Mouse (Mus musculus) right cerebral cortex, postnatal 10 days (tissue): ENCODE data around the gene Smarca2.
A peak's percentile ranks its signal among the peaks of the same experiment; 100 is the strongest.
"Not testable (repeated sequence)": the region's sequence is repeated elsewhere in the genome, so short reads cannot be mapped to it uniquely, and the experiment has no call there.

ENCODE experiments used
- DNase-seq, 2 experiments: peaks; one replicate each; pipeline ENCODE4 v3.0.0; 2021; ENCODE audit warnings: low spot score in 2 of 2

Smarca2 gene

DNA sequence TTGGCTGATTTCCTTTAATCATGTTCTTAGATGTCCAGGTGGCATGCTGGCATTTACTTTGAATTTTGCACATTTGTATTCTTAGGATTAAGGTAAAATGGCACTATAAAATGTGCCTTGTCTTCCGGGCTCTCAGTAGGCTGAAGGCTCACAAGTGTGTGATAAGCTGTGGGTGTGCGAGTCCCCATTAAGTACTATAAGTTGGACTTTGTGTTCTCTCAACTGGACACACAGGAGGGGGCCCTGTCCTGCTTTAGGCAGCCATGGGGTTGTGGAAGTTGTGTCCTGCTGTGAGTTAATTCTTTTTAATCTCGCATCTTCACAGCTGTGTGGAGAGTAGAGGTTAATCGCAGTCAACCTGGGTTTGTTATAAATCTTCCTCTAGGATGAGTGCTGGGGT, 85.7 kb downstream of the Smarca2 start:
- DNase-seq, result no peak

DNA sequence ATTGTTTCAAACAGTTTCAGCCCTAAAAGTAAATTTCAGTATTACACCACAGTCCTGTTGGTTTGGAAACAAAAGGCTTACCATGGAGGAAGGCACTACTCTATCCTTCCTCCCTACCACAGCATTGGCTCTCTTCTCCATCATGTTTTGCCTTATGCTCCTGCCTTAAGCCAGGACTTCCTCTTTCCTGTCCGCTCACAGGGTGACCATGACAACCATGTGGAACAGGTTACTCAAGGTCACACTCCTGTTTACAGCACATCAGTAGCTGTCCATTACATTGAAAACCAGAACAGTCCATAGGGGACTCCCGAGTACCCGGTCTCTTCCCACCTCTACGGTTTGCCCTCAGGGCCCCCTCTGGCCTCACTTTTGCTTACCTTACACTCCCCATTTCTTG, 92.3 kb downstream of the Smarca2 start:
- no peak for DNase-seq

DNA sequence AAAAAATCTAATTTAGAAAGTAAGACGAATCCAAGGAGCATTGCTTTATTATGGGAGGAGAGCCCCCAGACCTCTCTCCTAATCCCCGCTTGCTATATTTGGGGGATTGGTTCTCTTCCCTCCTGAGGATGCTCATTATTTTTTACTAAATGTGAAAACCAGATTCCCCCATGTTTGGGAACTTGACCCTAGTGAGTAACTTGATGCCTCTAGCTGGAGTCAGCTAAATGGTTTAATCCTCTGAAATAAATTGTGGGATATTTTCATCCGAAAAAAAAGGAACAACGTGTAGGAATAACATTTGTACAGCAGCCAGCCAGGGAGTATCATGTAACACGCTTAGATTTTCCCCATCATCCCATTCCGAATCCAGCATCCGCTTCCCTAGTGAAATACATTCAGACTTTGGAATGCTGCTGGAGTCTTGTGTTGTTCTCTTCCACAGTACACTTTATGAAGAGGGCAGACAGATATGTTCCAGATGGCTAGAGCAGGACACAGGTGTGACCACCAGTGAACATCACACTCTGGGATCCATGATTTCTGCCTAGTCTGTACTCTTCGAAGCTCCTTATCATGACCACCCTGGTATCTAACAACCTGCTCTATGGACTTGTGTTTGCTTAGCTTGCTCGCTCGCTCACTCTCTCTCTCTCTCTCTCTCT, 99.8 kb downstream of the Smarca2 start:
- no peak for DNase-seq

DNA sequence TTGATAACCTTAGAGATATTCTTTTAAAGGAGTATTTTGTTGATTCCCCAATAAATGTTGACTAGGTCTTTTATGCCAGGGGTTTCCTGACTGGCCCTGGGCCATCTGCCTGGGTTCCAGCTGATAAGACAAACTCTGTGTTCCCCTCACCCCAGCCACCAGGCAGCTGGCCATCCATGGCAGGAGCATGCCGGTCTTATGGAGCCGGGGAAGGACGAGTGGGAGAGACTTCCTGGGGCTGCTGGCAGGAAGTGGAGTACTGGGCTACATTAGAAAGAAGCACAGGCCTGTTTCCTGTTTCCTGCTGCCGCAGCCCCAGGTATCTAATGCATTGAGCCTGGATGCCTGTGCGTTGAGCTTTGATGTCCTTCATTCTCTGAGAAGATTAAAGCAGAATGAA, 102.1 kb downstream of the Smarca2 start:
- DNase-seq, result no peak

DNA sequence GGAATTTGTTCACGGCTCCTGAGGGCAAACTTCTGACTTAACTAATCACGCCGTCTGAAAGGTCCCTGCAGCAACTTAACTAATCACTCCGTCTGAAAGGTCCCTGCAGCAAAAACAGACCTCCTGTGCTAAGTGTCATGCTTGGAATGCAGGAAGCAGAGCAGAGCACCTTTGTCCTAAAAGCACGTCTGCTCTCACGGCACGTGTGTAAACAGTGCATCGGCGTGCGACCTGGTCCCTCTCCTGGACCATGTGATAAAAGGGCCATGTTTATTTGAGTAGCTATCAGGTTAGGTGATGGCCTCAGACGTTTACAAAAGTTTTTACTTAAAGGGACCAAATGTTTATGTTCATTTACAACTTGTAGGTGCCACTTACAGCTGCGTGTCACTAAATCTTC, 104.2 kb downstream of the Smarca2 start:
- no peak for DNase-seq

DNA sequence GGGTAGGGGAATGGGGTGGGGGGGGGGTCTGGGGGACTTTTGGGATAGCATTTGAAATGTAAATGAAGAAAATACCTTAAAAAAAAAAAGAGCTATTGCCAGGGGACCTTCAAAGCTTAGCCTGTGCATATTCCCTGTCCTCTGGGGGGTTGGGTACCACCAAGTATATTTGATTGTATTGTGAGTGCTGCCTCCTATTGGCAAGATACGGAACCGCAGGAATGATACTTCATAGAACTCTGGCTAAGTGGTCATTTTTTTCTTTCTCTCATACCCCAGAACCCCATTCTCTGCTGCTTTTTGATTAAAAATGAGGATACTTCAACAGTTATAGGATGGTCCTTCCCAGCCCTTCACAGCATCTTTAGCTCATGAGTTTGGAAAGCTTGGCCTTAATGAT, 106.4 kb downstream of the Smarca2 start:
- DNase-seq, result no peak

DNA sequence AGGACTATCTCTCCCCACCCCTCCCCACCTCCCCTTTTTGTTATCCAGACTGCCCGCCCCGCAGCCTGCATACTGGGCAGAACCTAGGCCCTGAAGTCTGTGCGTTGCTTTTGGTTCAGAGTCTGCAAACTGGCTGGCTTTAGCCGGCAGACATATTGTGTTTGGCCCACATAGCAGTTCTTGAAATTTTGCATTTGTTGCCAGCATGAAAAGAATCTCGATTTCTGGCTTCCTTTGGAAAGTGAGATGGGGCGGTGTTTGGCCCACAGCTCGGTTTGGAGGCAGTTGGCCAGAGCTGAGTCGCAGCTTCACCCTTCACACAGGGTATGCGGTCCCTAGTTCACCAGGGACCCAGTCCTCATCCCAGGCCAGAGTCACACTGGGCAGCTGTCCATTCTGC, 111.4 kb downstream of the Smarca2 start:
- DNase-seq, result peak in 1 of 2 experiments; percentile 48

DNA sequence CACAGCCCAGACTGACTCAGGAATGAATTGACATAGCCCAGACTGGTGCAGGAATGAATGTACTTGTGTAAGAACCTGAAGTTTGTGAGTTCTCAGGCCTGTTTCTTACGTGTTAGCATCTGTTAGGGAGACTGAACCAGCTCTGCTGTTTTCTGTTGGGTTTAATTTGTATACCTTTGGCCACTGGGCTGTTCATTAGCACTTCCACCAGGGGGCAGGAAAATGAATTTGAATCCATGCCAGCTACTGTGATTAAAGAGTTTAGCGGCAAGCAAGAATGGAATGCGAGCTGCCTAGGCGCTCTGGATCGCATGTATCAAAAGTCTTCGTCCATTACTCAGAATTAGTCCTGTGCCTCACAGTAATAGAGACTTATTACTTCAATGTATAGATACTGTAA, 113.4 kb downstream of the Smarca2 start:
- DNase-seq, result peak; percentile 60 to 63

DNA sequence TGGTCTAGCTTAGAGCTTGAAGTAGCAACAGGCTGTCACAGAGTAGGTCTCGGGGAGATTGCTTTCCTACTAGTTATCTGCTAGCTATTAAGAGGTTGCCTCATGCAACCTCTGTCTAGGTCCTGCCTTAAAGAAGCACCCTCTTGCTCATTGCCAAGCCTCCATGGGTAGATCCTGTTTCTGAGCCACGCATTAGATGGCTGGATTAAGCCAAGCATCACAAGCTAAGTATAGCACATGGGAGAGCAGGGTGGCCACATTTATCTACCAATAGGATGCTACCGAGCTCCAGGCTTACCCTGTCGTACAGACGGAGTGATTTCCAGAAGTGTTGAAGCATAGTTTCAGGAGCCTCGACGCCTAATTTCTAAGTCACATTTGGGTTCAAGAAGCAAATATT, 114.3 kb downstream of the Smarca2 start:
- no peak for DNase-seq

DNA sequence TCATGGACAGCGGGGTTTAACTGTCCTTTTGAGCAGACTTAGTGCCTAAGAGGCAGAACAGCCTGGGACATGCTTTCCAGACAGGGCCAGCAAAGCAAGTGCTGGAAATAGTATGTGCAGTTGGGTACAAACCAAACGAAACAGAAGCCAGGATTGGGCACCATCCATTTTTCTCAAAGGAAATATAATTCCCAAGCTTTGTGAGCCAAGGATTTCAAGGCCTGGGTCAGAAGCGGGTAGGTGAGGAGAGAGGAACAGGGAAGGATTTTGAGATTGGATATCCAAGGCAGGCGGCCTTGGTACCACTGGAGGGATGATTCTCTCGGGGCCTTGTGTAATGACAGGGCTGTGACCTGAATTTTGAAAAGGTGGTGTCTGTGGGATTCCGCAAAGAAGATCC, 116.9 kb downstream of the Smarca2 start:
- DNase-seq, result no peak

DNA sequence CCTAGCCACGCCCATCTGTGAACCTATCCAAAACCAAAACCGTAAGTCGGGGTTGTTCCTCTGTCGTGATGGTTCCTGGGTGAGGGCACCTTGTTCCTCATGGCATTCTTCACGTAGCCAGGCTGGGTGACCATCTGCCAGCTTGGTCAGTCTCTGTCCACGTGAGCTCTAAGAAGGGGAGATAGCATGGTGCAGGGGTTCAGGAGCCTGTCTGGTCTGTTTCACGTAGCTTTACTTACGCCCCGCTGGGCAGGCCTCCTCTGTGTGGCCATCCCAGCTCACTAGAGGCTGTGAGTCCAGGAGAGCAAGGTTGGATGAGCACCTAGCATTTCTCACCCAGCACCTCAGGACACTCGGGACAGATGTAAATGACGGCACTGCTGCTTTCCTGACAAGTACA, 119.0 kb downstream of the Smarca2 start:
- no peak for DNase-seq

DNA sequence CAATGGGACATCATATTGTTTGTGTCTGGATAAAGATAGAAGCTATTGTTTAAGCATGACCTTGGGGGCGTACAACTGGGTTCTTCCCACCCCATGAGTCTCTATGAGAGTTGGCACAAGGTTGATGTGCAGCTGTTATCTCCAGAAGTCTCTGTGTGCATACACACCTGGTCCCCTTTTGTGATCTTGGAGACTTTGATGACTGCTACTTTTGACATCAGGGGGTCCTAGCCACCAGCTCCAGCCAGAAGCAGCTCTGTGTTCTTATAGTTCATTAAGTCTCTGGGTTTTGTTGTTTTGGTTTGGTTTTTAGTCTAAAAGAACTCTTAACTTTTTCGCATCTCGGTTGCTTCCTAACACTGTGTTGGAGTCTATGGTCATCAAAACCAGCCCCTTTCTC, 119.8 kb downstream of the Smarca2 start:
- DNase-seq, result peak in 1 of 2 experiments; percentile 9

DNA sequence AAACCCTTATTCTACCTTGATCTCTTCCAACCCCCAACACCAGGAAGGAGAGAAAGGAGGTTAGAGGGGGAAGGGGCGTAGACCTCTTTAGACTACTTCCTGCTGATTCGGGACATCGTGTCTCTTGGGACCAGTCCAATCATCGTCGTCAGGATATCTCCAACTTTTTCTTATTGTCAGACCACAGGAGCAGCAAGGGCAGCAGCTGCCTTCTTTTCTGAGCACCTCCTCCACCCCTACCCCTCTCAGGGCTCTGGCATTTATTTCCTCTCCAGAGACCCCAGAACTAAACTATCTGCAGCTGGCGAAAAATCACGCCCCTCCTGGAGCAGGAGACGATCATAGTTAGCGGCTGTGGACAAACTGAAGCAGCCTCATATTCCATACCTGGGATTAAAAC, 122.9 kb downstream of the Smarca2 start:
- no peak for DNase-seq

DNA sequence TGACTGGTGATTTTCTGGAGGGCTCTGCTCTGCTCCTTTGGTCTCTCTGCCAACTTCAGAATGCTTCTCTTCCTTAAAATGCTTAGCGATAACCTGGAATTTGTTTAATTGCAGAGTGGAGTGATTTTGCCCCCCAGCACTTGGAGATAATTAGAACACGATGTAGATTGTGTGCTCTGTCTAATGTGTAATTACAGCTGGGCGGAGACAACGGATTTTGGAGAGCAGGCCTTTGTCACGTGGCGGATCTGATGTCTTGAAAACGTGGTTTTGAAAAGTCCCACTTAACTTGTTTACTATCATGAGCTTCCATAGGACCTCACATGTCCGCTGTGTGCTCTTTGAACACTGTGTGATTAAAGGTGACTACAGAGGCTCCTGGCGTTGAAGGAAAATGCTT, 125.6 kb downstream of the Smarca2 start:
- DNase-seq, result peak in 1 of 2 experiments; percentile 25

DNA sequence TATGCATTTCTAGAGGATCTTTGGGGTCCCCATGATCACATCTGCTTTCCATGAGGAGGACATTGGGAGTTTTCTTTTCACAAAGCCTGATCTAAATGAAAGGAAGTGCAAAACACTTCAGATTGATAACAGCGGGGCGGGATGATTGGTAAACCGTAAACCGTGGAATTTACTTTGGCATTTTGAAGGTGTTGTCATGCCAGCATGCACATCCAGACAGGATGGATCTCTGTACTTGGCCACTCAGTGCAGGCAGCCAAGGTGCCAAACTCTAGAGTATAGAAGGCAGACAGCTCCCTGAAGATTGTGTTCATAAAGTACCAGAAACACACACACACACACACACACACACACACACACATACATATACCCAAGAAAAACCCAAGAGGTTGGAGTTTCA, 126.3 kb downstream of the Smarca2 start:
- peak in 1 of 2 experiments; percentile 31 for DNase-seq

DNA sequence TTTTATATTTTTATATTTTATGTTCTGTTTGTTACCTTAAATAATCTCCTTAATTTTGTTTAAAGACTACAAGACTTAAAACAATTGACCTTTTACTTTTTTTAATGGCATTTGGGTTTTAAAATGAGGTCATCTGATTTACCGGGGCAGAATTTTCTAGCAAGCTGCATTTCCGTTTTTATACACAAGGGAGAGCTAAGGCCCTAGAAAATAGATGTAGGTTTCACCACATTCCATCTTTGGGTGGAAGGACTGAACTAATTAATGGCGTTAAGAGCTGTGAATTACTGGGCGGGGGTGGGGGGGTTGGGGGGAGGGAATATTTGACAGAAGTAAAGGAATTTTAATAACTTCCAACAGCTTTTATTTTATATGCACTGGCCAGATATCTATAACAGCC, 127.0 kb downstream of the Smarca2 start:
- DNase-seq, result peak in 1 of 2 experiments; percentile 30

DNA sequence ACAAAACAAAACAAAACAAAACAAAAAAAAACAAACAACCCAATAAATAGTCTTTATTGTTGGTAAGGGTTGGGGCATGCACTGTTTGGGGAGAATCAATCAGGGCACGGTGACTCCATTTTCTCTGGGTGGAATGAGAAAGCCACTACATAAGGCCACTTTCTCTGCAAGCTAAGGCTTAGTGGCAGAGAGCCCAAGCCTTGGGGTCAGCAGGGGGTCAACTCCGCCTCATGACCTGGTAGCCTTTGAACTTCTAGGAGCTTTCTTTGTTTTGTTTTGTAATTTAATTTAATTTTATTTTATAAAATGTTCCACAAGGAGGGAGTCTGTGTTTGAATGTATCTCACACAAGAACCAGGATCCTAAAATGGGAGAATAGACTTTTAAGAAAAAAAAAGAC, 128.2 kb downstream of the Smarca2 start:
- peak in 1 of 2 experiments; percentile 24 for DNase-seq

DNA sequence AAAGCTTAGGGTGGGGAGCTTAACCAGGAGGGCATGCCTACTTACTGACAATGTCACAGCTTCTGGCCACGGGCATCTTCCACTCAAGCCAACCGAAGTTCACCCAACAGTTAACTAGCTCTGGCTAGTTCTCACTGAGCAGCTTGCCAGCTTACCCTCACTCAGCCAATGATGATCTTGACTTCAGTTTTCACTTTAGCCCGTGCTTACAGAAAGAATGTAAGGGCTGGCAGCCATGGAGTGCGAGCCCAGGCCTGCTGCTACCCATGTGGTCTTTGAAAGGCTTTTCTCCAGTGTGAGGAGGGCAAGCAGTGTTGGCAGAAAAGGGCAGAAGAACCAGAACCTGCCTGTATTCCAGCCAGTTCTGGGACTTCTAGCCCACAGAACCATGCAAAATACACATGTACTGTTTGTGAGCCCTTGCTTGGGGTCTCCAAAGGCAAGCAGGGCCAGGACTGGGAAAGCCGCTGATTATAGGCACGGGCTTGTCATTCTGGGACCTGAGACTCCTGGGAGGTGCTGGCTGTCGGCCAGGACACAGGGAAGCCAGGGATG, 128.8 kb downstream of the Smarca2 start:
- peak in 1 of 2 experiments; percentile 29 for DNase-seq

DNA sequence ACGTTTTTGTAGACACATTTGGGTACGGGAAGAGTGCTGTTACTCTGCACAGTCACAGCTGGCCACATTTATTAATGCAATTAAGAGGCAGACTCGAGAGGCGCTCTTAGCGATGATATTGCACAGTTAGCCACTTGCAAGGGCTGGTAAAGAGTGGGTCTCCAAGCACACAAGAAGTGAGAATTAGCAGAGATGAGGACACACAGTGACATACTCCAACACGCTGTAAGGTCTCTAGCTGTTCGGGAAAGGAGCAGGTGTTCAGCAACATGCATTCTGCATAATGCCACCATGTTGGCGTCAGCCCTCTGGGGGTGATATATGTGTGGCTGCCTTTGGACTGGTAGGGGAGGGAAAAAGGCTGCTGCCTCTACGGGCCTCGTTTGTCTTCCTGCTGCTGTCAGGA, 129.9 kb downstream of the Smarca2 start:
- DNase-seq, result no peak

DNA sequence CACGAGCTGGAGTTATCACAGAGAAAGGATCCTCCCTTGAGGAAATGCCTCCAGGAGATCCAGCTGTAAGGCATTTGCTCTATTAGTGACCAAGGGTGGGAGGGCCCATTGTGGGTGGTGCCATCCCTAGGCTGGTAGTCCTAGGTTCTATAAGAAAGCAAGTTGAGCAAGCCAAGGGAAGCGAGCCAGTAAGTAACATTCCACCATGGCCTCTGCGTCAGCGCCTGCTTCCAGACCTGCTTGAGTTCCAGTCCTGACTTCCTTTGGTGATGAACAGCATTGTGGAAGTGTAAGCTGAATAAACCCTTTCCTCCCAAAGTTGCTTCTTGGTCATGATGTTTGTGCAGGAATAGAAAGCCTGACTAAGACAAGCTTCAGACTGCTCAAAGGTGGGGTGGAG, 140.2 kb downstream of the Smarca2 start:
- not testable (repeated sequence) for DNase-seq

DNA sequence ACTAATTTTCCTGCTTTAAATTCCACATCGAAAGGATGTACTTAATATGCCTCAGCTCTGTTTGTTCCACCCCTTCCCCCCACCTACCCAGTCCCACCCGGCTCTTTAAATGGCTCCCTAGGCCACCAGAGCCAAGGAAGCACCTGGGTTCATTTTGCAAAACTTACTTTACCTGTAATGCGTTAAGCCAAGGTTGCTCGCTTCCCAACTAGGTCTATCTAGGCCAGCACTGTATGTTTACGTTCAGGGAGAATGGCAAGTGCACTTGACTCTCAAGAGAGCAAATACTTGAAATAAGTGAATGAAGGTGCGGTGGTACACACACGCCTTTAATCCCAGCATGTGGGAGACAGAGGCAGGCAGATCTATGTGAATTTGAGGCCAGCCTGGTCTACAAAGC, 140.7 kb downstream of the Smarca2 start:
- no peak for DNase-seq

DNA sequence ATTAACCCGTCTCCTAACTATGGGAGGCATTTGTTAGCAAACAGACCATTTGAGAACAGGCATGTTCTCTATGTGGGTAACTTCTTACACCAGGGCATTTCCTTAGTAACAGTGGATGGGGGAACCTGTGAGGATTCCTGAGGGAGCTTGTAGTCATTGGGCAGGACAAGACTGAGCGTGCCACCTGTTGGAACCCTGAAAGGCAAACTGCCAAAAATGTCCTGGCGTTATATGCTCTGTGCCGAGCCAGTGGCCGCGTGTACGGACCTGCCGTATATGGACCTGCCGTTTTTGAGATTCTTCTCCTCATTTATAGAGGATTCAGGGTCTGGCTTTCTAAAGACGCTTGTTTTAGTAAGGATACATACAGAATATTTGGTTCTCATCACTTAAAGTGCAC, 141.4 kb downstream of the Smarca2 start:
- no peak for DNase-seq

DNA sequence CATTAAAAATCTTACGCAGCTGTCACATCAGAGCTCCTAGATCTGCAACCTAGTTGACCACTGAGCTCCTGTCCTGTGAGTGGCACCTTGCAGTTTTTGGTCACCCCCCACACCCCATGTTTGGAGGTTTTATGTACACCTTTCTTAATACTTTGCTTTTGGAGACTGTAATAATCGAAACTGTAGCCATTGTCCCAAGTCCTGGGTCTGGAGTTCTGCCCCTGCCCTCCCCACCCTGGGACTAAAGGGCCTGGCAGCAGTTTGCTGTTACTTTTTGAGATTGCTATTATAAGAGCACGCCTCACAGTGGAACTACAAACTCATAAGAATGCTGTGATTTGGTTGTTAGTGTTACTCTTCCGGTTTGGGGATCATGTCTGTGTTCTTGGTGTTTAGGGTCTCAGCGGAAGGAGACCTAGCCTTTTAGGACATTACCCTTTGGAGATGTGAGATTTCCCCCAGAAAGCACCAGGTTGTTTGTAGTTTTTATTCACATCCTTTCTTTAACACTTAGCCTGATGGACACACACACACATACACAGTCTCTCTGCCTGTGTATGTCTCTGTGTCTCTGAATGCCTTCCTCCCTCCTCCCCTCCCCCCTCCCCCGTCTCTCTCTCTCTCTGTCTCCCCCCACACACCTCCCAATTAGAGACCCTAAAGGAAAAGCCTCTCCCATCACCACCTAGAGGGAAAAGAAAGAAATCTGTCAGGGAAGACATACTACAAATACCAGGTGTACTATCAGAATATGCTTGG, 142.0 kb downstream of the Smarca2 start:
- no peak for DNase-seq
